Mouse (Mus musculus): ENCODE measurements at regions not wholly inside any gene's neighbourhood (a gene's known extent, or its start where the extent isn't known, plus 50 kb on each side); places are given as distances from the start of the nearest gene placed in this dataset.

GRCm38 (mm10) chr15:96210721-96211400 is 76.5 kb upstream of the Arid2 start:
- no peak for ATAC-seq (replicated peaks in 1 of 2; ENCODE audit: insufficient read depth in 1 of 2, low FRiP score in 2 of 2, low TSS enrichment in 1 of 2, low read depth in 1 of 2, poor library complexity in 2 of 2, severe bottlenecking in 2 of 2)

GRCm38 (mm10) chr15:96213541-96214312 is 73.6 kb upstream of the Arid2 start:
- no peak for ATAC-seq (replicated peaks in 1 of 2; ENCODE audit: insufficient read depth in 1 of 2, low FRiP score in 2 of 2, low TSS enrichment in 1 of 2, low read depth in 1 of 2, poor library complexity in 2 of 2, severe bottlenecking in 2 of 2)

GRCm38 (mm10) chr15:96217896-96218295 is 69.4 kb upstream of the Arid2 start:
- ATAC-seq (replicated peaks in 1 of 2; ENCODE audit: insufficient read depth in 1 of 2, low FRiP score in 2 of 2, low TSS enrichment in 1 of 2, low read depth in 1 of 2, poor library complexity in 2 of 2, severe bottlenecking in 2 of 2), result no peak

GRCm38 (mm10) chr15:96219746-96220145 is 67.6 kb upstream of the Arid2 start:
- ATAC-seq (replicated peaks in 1 of 2; ENCODE audit: insufficient read depth in 1 of 2, low FRiP score in 2 of 2, low TSS enrichment in 1 of 2, low read depth in 1 of 2, poor library complexity in 2 of 2, severe bottlenecking in 2 of 2), result no peak

GRCm38 (mm10) chr15:96231969-96232368 is 55.3 kb upstream of the Arid2 start:
- ATAC-seq (replicated peaks in 1 of 2; ENCODE audit: insufficient read depth in 1 of 2, low FRiP score in 2 of 2, low TSS enrichment in 1 of 2, low read depth in 1 of 2, poor library complexity in 2 of 2, severe bottlenecking in 2 of 2), result no peak

- no peak for ATAC-seq (replicated peaks in 1 of 2; ENCODE audit: insufficient read depth in 1 of 2, low FRiP score in 2 of 2, low TSS enrichment in 1 of 2, low read depth in 1 of 2, poor library complexity in 2 of 2, severe bottlenecking in 2 of 2)
Observed at GRCm38 (mm10) chr15:96233113-96233512, 54.2 kb upstream of the Arid2 start.

- no peak for ATAC-seq (replicated peaks in 1 of 2; ENCODE audit: insufficient read depth in 1 of 2, low FRiP score in 2 of 2, low TSS enrichment in 1 of 2, low read depth in 1 of 2, poor library complexity in 2 of 2, severe bottlenecking in 2 of 2)
Observed at GRCm38 (mm10) chr15:96234783-96235182, 52.5 kb upstream of the Arid2 start.
